Mouse (Mus musculus) mouse trophoblast stem cell (cell line): ENCODE results near the gene Gm21992.

Experiments
- in situ Hi-C, 2 experiments: fragments of 300-500 bp; cut with MseI, MboI; formaldehyde crosslinking; loops; 2 replicates in 1 of 2; 3 replicates in 1 of 2; pipeline ENCODE4 v1.15.1; 2025

The Gm21992 gene

DNA sequence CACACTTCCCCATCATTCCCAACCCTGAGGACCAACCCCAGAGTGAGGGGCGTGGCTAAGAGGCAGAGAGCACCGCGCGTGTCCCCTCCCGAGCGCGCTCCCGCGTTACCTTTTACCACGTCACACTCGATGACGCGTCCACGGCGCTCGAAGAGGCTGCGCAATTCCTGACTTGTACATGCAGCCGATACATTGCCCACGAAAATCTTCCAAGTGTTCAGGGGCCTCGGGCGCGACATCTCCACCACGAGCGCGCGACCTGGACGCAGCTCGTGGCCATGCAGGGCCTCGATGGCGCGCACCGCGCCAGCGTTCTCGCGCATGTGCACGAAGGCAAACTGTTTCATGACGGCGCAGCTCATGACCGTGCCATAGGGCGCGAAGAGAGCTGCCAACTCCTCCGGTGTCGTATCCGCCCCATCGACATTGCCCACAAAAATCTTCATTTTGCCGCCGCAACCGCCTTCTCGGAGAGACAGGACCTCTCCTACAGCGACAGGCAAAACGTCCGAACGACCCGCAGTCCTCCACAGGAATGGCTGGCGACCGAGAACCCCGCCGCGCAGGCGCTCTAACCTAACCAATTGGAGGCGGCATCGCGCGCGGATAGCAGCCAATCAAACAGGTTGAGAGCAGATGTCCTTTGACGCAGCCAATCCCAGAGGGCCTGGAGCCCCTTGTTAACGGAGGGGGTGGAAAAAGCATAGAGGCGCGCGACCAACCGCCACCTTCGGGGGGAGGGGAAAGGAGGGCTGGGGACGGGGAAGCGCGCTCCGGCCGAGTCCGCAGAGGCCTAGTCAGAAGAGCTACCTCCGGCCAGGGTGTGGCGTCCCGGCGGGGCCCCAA, at the start of gene Gm21992, which contains the start of gene Rbm14:
Gene Gm21992, minus strand, starts transcription at position 550 of the 846 bp plus-strand sequence.
Gene Rbm14, minus strand, starts transcription at position 572 of the 846 bp plus-strand sequence.
- in situ Hi-C loops, result no loop called here

DNA sequence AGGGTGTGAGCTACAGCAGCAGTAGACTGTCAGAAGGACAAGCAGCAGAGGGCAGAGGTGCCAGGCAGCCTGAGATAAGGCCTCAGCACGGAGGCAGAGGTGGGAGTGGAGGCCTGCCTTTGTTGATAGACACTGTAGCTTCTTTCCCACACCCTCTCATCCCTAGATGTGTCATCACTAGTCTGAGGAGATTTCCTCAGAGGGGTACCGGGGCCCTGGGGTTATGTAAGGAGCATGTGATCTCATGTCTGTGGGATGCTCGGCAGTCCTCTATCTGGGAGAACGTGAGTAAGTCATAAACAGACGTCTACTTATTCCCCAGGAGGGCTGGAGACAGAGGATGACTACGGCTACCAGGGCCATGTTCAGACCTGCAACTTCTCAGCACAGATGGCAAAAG, 47.7 kb upstream of the Gm21992 start:
- in situ Hi-C loops, result no loop called here

DNA sequence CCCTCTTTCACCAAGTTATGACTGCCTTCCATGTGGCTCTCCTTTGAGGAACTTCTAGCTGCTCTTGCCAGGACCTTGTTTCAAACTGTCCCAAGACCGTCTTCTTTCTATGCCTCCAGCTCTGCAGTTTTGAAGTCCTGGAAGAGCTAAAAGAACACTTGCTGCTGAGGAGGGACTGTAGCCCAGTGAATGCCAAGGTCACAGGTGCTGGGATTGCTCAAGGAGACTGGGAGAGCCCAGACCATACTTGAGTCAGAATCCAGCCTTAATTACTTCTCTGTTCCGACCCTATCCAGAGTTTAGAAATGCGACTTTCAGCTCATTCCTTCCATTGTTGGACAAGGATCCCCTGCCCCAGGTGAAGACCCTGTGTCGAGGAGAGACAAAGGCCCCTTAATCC, 44.5 kb upstream of the Gm21992 start:
- in situ Hi-C loops, result no loop called here

DNA sequence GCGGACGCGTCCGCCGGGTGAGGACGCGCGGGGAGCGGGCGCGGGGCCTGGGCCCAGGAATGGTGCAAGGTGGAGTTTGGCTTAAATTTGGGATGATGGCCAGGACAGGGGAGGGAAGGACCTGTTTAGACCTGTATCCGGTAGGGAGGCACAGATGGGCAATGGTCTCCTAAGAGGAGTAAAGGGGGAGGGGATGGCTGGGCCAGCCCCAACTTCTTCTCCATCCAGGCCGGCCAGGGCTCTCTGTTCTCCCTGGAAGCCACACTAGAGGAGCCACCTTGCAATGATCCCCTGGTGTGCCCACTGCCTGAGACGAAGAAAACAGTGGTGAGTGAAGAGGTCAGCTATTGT, 44.0 kb upstream of the Gm21992 start:
- in situ Hi-C loops, result no loop called here

DNA sequence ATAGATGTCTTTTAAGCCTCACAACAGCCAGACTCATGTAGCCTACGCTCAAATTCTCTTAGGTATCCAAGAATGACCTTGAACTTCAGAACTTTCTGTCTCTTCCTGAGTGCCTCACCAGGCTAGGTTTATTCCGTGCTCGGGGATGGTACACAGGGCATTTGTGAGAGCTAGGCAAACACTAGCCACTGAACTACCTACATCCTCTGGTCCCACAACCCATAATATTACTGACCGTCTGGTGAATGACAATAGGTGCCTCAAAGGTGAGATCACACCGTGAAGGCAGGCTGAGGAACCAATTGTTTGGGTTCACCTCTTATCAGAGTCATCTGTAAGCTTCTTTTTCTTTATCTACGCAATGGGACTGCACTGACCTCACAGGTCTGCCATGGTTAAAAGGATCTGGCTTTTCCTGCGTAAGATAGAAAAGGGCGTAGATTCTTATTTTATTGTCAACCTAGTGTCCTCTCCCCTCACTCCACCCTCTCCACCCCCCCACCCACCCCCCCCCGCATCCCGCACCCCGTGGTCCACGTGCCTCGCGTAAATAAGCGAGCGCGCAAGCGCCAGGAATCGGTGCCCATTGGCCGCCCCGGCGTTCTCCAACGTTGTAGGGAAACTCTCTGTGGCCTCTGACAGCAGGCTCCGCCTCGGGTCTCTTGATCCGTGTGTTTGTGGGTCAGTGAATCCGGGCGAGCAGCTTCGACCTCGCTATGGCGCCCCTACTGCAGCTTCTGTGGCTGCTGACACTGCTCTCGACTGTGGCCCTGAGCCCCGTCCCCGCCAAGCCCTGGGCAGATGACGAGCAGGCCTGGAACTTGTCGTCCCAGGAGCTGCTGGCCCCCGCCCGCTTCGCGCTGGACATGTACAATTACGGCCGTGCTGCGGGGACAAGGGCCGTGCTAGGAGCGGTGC, 43.4 kb upstream of the Gm21992 start, which contains the start of gene Ctsf:
Gene Ctsf, plus strand, starts transcription at position 579 of the 918 bp plus-strand sequence.
- in situ Hi-C loops, result no loop called here

DNA sequence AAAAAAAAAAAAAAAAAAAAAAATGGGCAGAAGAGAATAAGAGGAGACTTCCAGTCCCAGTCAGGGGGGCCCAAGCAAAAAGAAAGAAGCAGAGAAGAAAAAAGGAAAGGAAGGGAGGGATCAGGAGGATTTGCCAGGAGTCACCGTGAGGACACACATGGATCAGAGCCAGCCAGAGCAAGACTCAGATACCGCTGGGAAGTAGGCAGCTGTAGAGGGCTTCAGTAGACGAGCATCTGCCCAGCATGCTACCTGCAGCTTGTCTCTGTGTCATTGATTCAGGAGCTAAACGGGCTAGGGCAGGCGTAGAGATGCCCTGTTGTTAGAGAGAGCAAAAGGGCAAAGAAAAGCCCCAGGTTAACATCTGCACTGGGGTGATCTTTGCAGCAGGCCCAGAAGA, 38.9 kb upstream of the Gm21992 start:
- in situ Hi-C loops, result no loop called here

DNA sequence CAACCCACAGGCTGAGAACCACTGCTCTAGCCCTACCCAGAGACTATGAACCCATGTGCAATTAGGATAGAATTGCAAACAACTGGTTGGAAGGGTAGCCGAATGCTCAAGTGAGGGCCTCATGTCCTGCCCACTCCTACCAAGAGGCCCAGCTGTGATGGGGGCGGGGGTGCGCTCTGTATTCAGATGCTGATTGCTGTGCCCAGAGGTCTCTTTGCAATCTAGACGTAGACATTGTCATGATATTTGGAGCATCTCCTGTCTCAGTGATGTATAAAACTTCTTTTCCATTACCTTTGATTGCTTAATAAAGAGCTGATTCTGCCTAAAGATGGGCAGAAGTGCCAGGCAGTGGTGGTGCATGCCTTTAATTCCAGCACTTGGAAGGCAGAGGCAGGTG, 38.4 kb upstream of the Gm21992 start:
- in situ Hi-C loops, result no loop called here

DNA sequence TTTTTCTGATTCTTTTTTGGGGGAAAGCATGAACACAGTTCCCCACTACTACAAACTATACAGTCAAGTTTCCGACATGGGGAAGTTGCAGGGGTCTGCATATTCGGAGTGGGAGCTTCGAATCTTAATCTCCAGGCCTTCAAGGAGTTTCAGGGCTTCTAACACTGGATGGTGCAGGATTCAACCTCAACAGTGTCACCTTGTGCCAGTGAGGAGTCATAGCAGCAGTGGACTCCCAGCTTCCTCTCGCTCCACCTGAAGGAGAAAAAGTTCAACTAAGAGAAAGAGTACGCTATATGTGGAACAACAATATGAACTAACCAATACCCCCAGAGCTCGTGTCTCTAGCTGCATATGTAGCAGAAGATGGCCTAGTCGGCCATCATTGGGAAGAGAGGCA, 36.1 kb upstream of the Gm21992 start:
- in situ Hi-C loops, result no loop called here

DNA sequence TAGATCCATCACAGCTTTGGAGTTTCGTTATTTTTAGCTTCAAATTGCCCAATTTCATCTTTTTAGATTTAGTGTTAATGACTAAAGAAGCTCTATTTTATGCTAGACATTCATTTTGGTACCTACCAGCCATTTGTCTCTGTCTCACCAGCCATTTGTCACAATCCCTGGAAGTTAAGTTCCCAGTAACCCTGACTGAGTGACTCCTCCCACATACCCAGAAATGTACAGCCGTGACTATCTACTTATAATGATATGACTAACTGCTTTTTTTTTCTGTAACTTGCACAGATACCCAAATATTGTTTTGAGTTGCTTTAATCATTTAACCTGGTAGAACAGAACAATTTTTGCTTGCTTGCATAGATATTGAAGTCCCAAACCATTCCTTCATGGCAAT, 34.4 kb upstream of the Gm21992 start:
- in situ Hi-C loops, result no loop called here

DNA sequence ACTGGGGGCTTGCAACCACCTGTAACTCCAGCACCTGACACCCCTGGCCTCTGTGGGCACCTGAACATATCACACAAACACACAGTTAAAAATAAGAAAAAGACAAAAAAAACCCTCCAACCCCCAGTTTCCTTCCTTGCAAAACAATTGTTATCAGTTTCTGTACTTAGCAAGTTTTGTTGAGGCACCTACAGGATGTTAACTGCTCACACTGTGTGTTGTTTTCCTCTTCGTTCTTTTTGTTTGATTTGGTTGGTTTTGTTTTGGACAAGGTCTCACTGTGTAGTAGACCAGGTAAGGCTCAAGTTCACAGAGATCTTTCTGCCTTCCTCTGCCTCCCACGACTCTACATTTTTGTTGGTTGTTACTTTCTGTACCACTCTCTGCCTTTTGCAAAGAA, 31.2 kb upstream of the Gm21992 start:
- in situ Hi-C loops, result no loop called here

DNA sequence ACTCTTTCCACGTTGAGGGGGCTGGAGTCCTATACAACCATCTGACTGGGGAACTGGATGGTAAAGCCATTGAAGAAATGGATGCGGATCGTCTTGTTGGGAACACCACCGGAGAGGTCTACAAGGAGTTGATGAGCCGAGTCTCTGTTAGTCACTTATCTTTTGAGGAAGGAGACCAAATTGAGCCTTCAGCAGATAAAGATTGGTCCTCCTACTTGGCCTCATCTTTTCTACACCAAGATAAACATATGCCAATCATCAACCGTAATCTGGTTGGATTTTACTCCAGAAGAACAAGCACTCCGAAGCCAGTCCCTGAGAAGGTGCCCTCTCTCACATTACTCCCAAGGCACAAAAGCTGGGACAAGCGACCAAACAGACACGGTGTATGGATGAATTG, 29.4 kb upstream of the Gm21992 start:
- in situ Hi-C loops, result no loop called here

DNA sequence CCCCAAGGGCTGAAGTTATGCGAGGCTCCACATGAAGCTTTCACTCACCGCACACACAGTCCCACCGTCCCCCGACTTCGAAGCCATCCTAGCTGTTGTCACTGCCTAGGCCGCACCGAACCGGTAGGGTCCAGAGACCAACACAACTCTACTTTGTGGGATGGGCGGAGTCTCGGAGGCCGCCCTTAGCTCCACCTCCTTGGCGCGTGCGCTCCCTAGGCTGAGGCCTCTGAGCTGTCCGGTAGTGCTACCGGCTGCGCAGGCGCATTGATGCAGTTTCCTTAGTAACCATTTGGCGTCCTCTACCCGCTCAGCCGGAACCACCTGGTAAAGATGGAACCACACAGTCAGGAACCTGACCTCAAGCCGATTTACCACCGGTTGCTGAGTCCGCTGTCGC, 27.7 kb upstream of the Gm21992 start, which contains the start of the genes Ccs and Ccdc87:
Gene Ccs, minus strand, starts transcription at position 184 of the 400 bp plus-strand sequence.
Gene Ccdc87, plus strand, starts transcription at position 218 of the 400 bp plus-strand sequence.
- in situ Hi-C loops, result no loop called here

DNA sequence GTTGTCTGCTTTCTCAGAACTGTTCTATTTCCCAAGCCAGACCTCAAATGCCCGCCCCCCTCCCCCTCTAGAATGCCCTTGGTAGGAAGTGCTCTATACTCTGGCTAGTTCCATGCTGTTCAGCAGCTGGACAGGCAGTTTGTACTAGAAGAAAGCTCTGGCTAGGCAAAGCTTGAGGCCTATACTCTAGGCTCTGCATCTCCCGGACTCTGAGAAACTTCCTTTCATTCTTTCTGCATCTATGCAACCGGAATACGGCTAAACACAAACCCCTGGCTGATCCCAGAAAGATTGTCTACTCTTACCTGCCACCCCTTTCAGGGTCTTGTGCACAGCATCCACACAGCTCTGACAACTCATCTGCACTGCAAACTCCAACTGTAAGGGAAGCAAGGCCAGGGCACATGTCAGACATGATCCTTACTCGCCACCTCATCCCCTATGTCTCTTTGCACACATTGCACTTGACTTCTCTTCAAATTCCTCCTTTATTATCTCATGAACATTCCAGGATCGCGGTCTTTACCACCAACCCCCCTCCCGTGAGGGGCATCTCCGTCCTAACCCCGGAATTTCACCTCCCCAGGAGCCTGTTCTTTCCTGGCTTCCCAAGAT, 27.2 kb upstream of the Gm21992 start:
- in situ Hi-C loops, result no loop called here

DNA sequence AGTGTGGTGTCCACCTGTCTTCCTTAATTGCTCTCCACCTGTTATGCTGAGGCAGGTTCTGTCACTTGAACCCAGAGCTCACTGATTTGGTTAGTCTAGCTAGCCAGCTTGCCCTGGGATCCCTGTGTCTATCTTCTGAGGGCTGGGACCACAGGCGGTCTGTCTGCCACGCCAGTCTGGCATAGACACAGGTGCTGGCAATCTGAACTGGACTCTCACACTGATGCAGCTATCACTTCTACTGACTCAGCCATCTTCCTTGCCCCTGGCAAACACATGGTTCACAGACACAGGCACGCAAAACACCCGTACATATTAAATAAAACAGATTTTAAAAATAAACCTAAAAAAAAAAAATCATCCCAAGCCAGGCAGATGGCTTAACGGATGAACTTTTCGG, 25.6 kb upstream of the Gm21992 start:
- in situ Hi-C loops, result no loop called here

DNA sequence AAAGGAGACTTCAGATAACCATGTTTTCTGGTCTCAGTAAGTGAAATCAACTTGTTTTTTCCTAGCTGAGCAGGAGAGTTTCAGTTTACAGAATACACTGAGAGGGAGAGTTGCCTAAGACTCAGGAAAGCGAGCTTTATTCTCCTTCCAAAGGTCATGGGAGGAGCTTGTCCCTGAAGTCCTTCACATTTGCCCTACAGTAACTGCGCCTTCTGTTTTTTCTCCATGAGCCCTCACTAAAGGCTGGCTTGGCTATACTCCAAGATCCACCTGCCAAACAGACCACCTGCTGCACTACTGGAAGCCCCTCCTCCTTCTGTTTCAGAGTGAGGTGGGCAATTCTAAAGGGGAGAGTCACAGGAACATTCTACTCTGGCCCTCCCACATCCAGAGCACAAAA, 24.7 kb upstream of the Gm21992 start:
- in situ Hi-C loops, result no loop called here

DNA sequence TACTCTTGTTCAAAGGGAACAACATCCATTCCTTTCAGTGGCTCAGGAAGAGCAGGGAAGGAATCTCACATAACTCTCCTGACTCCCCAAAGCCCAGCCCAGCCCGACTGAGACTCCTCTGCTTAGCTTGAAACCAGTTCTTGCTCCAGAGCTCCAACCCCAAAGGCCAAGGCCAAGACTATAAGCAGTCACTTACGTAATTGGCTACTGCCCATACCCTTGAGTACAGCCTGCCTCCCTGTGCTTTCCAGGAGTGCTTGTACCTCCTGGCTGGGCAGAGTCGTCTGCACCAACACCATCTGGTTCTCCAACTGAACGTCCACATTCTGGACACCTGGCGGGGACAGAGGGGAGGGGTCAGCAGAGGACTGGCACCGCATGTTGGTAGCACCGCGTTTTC, 22.6 kb upstream of the Gm21992 start:
- in situ Hi-C loops, result no loop called here

DNA sequence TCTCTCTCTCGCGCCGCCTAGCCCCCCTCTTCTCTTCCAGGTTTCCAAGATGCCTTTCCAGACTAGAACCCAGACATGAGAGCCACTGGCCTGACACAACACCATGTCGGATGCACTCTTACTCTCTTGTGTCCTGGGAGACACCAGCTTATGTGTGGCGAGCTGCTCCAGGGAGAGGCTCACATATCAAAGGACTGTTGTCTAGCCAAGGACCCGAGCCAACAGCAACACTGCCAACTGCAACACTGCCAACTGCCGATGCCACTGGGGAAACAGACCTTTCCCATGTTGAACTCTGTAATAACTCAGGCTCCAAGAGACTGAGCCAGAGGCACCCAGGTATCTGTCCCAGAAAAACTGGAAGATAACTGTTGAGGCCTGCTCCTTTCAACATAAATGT, 17.7 kb upstream of the Gm21992 start:
- in situ Hi-C loops, result no loop called here

DNA sequence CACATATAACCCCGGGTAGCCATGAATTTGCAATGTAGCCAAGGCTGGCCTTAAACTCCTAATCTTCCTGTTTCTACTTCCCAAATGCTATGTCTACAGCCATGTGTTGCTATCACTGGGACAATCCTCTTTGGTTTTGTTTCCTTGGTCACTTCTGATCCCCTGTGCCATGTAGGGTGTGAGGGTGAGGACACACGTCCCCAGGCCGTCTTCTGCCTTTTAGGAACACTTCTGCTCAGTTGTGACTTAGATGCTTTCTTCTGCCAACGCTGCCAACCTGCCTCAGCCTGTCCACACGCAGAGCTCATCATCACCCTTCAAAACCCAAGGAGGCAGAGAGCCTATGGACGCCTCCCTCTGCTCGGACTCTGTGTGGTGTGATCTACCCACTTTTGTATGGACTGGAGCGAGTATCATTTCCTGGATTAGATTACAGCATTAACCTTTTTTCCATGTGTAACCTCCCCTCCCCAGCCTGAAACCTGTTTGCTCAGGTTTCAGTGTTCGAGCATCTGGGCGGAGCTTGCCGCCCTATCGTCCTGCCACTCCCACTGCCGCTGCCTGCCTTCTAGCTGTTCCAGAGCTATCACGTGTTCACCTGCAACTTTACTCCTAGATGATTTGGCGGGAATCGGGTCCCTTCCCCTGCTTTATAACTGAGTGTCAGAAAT, 17.2 kb upstream of the Gm21992 start:
- in situ Hi-C loops, result no loop called here

DNA sequence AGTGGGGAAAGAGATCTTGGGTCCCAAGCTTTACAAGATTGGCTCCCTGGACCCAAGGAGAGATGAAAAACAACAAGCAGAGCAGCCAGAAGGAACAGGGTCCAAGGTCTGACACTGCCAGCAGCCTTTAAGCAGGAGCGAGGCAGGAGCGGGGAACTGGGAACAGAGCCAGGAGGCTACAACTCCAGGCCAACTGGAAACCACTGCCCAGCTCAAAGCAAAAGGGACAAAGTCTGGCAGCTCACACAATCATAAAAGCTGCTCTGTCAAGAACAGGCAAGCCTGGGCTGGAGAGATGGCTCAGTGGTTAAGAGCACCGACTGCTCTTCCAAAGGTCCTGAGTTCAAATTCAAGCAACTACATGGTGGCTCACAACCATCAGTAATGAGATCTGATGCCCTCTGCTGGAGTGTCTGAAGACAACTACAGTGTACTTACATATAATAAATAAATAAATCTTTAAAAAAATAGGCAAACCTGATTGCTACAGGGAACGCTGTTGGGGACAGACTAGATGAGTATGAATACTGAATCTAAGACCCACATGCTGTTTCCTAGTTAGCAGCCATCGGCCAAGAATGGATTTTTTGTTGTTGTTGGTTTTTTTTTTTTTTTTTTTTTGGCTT, 9.4 kb upstream of the Gm21992 start:
- in situ Hi-C loops, result no loop called here

DNA sequence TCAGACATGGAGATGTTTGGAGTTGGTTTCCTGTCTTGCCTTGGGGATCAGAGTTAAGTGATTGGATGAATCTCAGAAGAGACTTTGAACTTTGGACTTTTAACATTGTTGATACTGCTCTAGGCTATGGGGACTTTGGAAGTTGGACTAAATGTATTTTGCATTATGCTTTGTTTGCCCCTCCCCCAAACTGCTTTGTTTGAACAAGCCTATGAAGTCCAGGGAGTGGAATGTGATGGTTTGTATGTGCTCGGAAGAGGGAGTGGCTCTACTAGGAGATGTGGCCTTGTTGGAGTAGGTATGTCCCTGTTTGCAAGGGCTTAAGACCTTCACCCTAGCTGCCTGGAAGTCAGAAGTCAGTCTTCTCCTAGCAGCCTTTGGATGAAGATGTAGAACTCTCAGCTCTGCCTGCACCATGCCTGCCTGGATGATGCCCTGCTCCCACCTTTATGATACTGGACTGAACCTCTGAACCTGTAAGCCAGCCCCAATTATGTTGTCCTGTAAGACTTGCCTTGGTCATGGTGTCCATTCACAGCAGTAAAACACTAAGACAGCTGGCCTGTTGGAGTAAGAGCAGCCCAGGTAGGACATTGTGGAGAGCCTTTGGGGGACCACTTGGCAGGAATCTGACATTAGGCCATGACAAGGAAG, 5.9 kb upstream of the Gm21992 start:
- in situ Hi-C loops, result no loop called here
